Mouse (Mus musculus) right cerebral cortex, adult 18-20 months (tissue): ENCODE measurements around the gene Jakmip3.

Source experiments
- DNase-seq: peaks from one replicate; pipeline ENCODE4 v3.0.0; 2022; ENCODE audit warnings: mixed read lengths

Jakmip3 gene

DNA sequence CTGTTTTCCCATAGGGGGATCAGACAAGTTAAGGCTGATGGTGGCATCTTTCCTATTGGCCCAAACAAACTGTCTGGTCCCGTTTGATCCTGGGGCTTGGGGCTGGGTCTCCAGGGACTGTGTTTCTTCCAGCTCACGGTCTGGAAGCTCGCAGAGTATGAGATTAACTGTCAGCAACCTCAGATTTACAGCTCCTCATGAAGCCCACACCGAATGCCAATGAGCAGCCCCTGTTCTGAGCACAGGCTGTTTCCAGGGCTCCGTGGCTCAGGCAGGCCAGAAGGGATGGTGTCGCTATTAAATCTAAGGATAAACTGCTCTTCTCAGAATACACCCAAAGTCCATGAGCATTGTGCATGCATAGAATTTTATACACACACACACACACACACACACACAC is 133.7 kb downstream of the Jakmip3 start:
- no peak for DNase-seq

DNA sequence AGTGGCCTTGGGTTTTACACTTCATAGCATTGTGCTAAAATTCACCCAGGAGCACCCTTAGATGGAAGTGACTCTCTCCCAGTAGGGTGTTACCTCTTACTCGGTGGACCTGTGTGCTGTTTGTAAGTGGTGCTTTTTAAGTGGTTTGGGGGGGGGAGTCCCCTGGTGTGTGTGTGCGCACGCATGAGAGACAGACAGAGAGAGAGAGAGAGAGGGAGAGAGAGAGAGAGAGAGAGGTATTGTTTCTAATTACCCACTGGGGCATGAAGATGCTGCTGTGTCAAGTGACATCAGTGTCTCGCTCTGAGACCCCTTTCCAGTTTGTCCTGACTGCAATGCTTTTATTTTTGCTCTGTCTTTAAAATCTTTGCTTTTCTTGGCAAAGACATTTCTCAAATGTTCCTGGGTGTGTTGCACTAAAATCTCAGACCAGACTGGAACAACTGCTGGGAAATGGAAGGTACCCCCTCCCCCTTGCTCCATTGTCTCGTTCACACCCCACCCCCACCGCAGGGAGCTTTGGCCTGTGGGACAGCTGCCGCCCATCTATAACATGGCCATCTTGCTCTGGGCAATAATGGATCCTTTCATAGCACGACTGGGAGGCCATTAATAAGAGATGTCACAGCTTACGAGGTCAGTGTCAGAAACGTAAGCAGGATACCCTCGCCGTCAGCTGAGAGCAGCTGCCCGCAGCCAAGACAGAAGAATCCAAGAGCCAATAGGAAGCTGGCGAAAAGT is 134.7 kb downstream of the Jakmip3 start:
- DNase-seq, result no peak

DNA sequence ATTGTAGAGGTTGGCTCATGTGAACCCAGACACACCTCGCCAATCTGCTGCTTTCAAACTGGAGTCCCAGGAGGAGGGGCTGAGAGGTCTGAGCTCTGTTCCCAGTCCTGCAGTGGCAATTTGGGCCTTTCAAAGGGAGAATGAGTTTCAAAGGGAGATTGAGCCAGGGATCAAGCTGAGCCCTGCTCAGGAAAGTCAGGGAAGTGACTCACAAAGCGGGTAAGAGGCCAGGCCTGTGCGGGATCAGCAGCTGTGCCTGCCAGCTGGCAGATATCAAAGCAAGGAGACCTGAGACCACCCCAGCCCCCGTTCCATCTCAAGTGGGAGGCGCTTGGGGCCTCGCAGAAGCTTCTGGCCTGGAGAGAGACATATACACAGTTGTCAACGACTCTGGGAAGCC is 136.8 kb downstream of the Jakmip3 start:
- no peak for DNase-seq

DNA sequence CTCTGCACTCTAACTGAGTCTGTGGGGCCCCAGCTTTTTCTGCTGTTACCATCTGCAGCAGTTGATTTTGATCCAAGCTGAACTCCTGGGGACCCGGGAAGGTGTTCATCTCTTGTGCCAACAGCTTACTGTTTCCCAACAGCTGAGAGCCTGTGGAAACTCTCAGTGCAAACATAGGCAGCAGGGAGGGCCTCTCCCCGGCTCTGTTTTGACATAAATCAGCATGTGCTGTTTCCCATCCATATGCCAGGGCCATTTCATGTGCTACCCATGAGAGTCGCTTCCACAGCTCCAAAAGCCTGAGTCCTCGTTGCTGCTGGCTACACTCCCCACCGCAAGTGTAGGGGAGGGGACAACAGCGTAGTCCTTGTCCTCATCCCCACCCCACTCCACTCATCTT is 137.7 kb downstream of the Jakmip3 start:
- DNase-seq, result no peak

DNA sequence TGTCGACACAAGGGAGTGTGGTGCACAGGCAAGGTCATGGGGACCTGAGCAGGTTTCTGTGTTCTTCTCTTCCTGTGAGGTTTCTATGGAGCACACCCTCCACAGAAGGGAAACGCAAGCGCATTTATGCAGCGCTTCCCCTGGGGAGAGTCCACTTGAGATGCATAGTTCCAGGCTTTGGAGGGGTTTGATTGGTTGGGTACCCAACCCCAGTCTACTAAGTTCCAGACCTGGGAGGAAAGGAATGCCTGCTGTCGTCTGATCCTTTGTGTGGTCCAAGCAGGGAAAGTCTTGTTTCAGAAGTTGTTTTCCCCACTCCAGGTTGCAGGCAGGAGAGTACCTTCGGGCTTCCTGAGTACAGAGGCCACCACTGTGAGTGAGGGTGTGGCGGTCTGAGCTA is 138.6 kb downstream of the Jakmip3 start:
- DNase-seq, result no peak

DNA sequence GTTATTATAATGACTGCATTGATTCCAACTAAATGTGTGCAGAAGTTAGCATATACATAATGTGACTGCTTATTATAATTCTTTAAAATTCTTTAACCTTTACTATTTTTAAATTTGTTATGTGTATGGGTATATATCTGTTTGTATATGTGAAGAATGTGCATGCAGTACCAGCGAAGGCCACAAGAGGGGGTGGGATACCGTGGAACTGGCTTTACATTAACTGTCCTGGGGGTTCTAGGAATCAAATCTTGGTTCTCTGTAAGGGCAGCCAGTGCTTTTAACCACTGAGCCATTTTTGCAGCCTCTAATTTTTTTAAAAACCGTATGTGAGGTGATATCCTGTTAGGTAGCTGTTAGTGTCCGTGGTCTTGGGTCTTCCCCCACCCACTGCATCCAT is 140.2 kb downstream of the Jakmip3 start:
- no peak for DNase-seq

DNA sequence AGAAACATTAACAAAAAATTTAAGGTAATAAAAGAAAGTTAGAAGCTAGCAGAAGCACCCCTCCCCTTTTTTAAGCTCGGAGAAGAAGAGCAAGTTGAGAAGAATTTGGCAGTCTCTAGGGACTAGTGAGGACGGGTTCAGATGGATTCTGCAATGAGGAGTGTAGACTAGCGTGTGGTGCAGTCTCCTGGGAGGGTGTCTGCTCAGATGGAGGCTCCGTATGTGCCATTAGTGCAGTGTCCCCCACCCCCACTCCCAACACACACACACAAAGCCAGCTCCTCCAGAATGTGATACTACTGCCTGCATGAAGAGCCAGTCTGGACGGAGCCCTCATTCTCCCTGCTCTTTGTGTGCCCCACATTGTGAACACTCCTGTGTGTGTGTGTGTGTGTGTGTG is 140.6 kb downstream of the Jakmip3 start:
- DNase-seq, result no peak

DNA sequence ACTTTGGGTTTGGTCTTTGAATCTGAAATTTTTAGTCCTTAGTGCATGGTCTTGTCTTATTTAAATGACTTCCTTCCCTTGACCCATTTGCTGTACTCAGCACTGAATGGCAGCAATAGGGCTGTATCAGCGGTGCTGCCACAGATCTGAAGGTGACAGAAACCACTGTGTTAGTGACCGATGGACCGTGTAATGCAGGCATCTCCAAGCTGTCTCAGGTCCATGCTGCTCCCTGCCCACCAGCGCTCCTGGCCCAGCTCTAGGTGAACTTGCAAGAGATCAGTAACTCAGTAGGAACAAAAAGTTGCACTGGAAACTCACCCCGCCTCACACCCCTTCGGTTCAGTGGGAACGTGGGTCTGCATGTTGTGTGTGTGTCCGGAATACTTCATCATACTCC is 141.8 kb downstream of the Jakmip3 start:
- no peak for DNase-seq

DNA sequence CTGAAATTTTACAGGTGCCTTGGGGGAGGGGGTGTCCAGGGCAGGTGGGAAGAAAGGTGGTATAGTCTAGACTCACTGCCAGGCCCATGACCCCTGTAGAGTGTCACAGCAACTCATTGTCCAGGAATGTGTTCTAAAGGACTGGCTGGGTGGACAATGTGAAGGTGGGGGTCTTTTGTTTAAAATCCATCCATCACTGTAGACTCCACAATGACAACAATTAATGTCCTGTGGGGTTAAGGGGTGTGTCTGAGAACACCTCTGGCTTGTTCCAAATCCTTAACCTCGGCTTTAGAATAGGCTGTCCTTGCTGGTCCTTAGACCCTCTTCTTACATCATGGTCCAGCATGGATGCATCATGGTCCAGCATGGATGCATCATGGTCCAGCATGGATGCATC is 143.8 kb downstream of the Jakmip3 start:
- DNase-seq, result no peak

DNA sequence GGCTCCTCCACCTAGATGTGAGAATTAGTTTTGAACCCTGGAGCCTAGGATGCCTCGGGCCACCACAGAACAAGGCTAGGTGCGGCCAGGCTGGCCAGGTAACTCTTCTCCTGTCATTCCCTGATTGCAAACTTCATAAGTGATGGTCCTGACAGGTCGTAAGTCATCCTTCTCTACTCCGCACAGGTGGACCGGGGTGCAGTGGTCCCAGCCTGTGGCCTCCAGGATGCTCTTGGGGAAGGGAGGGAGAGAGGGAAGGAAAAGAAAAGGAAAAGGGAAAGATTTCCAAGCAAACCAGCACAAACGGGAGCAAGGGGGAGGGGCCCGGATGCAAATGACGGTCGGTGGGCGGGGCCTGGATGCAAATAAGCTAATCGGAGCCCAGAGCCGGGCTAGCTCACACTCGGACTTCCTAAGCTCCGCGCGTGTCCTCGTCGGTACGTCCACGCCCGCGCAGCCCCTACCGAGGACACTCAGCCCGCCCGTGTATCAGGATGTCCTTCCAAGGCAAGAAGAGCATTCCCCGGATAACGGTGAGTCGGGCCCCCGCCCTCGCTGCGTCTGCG is 145.2 kb downstream of the Jakmip3 start, which contains the start of gene Dpysl4:
Gene Dpysl4 (plus strand): TSS at position 373 of the 566 bp plus-strand sequence.
- peak; percentile 93 for DNase-seq

DNA sequence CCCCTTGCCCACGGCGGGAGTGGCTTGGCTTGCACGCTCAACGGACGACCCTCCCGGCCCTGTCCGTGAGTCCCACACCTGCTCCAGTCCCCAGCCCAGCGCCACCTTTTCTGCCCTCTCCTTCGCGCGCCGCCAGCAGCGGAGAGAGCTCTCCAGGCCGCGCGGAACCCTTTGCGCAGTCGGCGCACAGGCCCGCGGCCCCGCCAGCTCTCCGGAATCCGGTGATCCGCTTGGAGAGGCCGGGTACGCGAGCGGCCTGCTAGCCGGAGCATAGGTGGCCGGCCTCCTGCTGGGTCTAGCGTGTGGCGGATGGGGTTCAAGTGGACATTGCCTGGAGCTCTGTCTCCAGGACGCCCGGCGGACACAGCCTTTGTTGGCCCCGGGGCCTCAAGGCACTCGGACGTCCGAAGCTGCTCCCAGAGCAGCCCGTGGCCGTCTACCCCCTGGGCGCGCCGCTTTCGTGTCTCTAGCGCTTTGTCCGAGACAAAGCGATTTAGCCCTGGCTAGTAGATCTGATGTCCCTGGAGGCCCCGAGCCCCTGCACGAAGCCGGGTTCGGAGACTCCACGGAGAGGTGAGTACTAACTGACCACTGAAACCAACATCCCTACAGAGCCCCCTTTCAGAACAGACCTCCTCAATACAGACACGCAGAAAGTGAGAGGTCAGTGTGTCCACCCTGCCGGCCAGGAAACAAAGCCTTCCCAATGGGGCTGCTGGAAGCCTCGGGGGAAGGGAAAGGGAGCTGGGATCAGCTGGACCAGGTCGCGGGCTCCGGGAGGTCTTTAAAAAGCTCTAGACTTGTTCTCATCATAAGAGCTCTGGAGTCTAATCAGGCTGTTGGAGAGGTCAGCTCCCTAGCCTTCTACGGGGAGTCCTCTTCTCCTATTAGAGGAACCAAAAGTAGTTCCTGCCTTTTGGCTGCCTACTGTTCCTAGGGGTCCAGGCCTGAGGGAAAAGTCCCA is 145.9 kb downstream of the Jakmip3 start:
- no peak for DNase-seq

DNA sequence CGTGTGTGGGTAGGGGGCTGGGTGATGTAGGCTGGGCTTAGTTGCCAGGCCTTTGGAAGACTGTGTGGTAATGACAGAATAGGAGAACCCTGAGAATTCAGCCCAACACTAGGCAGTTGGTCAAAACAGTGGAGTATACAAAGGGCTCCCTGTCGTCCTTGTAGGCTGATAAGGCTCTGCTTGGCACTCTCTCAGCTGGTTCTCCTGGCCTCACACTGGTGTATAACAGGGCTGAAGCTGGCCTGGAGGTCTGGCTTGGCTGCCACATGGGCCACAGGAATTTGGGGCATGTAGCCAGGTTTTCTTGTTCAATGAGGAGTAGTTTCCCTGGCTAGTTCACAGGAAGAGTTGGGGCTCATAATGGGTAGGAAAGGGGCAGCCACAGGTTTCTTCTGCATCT is 147.3 kb downstream of the Jakmip3 start:
- no peak for DNase-seq

DNA sequence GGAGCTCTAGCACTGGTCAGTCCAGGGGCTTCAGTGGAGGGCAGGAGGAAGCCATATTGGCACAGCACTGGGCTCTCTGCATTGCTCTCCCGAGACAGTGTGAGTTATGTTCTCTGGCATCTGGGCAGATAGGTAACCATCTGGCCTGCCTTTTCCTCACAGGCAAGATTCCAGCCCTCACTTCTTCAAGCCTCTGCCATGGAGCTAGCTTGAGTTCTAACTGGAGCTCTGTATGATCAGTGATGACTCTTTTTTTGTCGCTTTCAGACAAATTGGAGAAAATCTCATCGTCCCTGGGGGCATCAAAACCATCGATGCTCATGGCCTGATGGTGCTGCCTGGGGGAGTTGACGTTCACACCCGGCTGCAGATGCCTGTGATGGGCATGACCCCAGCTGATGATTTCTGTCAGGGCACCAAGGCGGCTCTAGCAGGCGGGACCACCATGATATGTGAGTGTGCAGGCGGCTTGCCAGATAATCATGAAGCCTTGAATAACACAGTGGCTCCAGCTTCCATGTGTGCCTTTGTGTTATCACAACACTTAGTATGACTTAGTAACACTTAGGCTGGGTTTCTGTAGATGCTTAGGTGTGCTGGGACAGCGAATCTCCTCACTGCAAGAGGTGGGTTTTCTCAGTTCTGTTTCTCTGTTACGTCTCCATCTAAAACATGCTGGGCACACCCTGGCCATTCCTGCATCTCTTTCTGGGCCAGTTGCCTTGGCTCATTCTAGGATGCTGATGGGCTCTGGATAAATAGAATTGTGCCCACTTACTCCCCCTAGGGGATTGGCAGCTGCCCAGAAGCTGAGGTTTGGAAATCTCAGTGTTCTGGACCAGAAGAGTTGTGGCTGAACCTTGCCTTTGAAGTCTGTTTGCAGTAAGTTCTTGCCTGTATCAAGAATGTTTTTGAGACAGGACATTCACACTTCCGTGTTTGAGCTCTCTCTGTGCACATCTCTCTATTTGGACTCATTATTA is 149.7 kb downstream of the Jakmip3 start:
- DNase-seq, result no peak

DNA sequence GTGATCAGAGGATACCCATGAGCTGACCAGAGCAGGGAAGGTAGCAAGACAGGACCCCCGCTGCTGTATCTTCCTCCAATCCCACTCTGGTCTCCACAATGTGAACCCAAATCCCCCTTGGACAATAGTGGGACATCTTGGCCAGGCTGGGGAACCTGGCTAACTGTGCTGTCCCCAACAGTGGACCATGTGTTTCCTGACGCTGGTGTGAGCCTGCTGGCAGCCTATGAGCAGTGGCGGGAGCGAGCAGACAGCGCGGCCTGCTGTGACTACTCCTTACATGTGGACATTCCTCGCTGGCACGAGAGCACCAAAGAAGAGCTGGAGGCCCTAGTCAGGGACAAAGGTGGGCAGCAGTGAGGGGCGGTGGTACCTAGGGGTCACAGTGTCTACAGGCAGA is 151.2 kb downstream of the Jakmip3 start:
- no peak for DNase-seq

DNA sequence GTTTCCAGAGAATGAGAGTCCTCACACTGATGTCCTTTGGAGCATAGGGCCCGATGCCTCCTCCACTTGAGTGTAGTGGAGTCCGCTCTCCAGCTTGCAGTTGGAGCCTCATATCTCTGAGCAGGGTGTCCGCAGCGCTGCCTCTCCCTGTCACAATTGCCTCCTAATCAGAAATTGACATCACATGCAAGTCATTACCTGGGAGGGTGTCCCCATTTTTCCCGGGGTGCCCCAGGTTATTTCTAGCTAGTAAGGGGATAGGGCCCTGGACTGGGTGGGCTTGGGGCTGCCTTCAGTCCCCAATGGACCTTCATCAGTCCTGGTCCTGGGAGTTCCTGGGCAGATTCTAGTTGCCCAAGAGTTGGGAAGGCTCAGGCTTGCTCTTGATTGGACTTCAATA is 152.1 kb downstream of the Jakmip3 start:
- DNase-seq, result no peak

DNA sequence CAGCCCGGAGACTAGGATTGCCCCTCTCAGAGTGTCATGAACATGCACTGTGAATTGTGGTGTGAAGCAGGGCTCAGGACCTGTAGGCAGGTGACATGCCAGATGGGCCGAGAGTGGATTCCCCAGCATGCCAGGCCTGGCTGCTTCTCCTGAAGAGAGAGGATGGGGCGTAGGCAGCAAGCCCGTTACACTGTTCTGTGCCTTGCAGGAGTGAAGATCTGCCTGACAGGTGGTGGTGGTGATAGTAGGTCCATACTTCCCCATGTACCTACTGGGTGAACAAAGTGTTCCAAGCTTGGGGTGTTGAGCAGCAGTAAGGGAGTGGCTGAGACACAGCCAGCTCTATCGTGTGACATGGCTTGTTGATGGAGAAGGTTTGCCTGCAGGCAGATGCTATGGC is 152.6 kb downstream of the Jakmip3 start:
- peak; percentile 60 for DNase-seq

DNA sequence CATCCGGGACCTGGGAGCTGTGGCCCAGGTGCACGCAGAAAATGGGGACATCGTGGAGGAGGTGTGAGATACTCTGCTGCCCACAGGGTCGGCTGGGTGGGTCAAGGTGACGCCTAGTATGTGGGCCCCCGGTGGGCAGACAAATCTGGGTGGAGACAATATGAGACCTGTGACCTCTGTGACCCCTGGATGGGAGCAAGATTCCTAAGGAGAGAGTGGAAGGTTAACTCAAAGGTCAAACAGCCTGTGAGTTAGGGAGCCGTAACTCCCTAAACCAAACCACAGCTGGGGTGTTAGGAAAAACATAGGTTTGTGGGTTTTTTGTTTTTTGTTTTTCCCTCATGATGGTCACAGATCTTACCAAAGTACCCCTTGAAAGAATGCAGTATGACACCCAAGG is 153.3 kb downstream of the Jakmip3 start:
- no peak for DNase-seq

DNA sequence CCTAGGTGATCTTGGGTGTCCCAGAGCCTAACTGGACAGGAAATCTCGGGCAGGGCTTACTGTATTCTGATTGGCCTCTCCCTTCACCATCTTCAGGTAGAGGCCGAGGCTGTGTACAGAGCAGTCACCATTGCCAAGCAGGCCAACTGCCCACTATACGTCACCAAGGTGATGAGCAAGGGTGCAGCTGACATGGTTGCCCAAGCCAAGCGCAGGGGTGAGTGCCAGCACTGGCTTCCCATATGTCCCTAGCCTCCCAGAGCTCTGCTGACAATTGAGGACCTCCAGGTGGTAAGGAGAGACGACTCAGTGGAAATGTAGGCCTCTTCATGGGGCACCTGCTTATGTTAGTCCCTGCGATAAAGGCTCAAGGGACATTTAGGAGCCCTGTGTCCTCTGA is 154.2 kb downstream of the Jakmip3 start:
- no peak for DNase-seq

DNA sequence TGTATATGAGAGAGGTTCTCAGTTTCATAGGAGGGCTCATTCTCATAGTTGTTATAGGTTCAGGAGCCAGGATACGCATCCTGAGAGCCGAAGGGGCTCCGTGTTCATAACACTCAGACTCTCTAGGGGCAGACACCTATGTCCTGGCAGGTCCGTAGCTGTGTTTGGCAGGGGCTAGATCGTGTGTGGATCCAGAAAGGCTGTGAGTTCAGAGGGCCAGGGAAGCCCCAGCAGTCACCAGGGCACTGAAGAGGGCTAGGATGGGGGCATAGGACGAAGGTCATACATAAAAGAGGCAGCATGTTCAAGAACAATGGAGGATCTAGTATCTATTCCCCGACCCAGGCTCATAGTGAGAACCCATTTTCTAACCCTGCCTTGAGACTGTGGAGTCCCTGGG is 154.8 kb downstream of the Jakmip3 start:
- no peak for DNase-seq

DNA sequence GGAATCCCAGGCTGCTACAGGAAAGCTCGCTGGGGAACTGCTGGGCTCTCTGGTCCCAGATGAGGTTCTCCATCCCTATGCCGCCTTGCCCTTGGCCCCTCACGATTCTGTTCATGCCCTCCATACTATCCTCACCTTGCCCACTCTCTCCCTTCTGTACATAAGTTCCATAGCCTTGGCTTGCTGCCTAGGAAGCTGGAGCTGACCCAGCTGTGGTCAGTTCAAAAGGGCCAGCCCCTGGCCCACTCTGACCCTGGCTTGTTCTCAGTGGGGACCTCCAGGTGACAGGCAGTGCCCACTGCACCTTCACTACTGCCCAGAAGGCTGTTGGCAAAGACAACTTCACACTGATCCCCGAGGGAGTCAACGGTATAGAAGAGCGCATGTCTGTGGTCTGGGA is 155.9 kb downstream of the Jakmip3 start:
- no peak for DNase-seq

DNA sequence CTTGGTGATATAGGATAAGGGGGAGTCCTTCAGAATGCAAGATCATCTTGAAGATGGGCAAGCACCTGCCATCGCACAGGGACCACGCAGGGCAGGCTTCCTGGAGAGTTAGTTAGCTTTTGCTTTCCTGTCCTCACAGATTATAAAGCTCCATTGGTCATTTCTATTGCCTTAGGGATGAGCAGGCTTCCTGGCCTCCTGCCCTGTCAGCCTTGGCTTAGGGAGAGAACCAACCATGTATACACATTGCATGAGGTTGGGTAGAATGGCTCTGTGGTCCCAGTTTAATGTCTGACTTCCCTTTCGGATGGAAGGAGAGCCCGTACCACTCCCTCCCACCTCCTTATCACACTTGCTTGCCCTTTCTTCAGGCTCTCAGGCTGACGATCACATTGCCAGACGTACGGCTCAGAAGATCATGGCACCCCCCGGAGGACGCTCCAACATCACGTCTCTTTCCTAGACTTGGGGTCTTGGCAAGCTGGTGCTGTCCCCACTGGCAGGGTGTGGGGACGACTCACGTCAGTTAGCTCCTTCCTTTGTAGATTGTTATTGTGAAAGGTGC is 160.1 kb downstream of the Jakmip3 start:
- no peak for DNase-seq

DNA sequence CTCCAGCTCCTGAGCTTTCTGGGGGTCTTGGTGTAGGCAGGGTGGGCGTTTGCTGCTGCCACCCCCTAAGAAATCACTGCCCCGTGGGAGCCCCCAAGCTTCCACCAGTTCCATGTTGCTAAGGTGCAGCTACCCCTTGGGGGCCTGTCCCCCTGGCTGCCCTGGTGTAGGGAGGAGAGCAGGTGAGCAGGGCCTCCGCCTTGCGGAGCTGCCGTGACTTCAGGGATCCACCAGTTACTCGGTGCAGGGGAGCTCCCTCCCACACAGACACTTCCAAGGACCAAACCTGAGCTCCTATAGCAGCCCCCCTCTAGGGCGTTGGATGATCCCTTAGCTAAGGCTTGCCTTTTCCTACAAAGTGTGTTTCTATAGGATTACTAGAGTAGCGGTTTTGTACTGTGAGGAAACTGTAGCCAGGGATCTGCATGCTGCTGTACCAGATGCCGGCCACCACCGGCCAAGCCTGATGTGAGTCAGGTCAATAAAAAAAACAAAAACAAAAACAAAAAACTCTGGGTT is 160.8 kb downstream of the Jakmip3 start:
- DNase-seq, result no peak
